Mouse (Mus musculus): ENCODE measurements around the gene Pphln1. TPM values are rescaled to one million over a fixed set of nuclear protein-coding genes. Genes with fewer than 3 reads are reported as not detected.

Gene Pphln1
- polyA plus RNA-seq, 1 experiment = 28.2 TPM

GRCm38 (mm10) chr15:93375696-93376095, 22.5 kb upstream of the Pphln1 start:
- H3ac ChIP-seq (ENCODE audit: control insufficient read depth, insufficient read length, low read depth) = no peak overlapping the region
- no peaks in the 10 kb centered on the region for H3K79me3 ChIP-seq (ENCODE audit: low read depth)
- H3K79me2 ChIP-seq (ENCODE audit: control insufficient read depth, insufficient read depth) = no peaks in the 10 kb centered on the region
- no peak for TF ChIP-seq MAX (IDR thresholded peaks at IDR 0.05)
- TF ChIP-seq MYOD1 (IDR thresholded peaks at IDR 0.05; ENCODE audit: control insufficient read depth, insufficient read length, low read depth) = no peak
- TF ChIP-seq FOSL1 (IDR thresholded peaks at IDR 0.05; ENCODE audit: insufficient read depth, low read length, poor library complexity, severe bottlenecking) = no peak
- no peak for TF ChIP-seq CTCF (IDR thresholded peaks at IDR 0.05; ENCODE audit: control insufficient read depth, insufficient read depth, insufficient read length)
- TF ChIP-seq MYOG (IDR thresholded peaks at IDR 0.05; ENCODE audit: control insufficient read depth, extremely low read depth, insufficient read length) = no peak
- no peak for TF ChIP-seq USF1 (IDR thresholded peaks at IDR 0.05; ENCODE audit: low read depth)
- no peak for TF ChIP-seq CEBPB (IDR thresholded peaks at IDR 0.05; ENCODE audit: low read depth)
- H3K36me3 ChIP-seq (ENCODE audit: control insufficient read depth, insufficient read depth) = no peaks in the 10 kb centered on the region
- H3K4me3 ChIP-seq (ENCODE audit: insufficient read depth, poor library complexity, severe bottlenecking) = no peak overlapping the region
- H3K27me3 ChIP-seq (ENCODE audit: control insufficient read depth, insufficient read depth, insufficient read length) = no peaks in the 10 kb centered on the region

GRCm38 (mm10) chr15:93379177-93379576, 19.0 kb upstream of the Pphln1 start:
- no peak overlapping the region for H3ac ChIP-seq (ENCODE audit: control insufficient read depth, insufficient read length, low read depth)
- TF ChIP-seq FOSL1 (IDR thresholded peaks at IDR 0.05; ENCODE audit: insufficient read depth, low read length, poor library complexity, severe bottlenecking) (no peak), MAX (IDR thresholded peaks at IDR 0.05) (no peak), MYOD1 (IDR thresholded peaks at IDR 0.05; ENCODE audit: control insufficient read depth, insufficient read length, low read depth) (no peak), USF1 (IDR thresholded peaks at IDR 0.05; ENCODE audit: low read depth) (no peak), CTCF (IDR thresholded peaks at IDR 0.05; ENCODE audit: control insufficient read depth, insufficient read depth, insufficient read length) (no peak), CEBPB (IDR thresholded peaks at IDR 0.05; ENCODE audit: low read depth) (no peak), MYOG (IDR thresholded peaks at IDR 0.05; ENCODE audit: control insufficient read depth, extremely low read depth, insufficient read length) (no peak)
- H3K79me3 ChIP-seq (ENCODE audit: low read depth) = no peaks in the 10 kb centered on the region
- no peak overlapping the region for H3K4me3 ChIP-seq (ENCODE audit: insufficient read depth, poor library complexity, severe bottlenecking)
- no peaks in the 10 kb centered on the region for H3K36me3 ChIP-seq (ENCODE audit: control insufficient read depth, insufficient read depth)
- H3K79me2 ChIP-seq (ENCODE audit: control insufficient read depth, insufficient read depth) = no peaks in the 10 kb centered on the region
- no peaks in the 10 kb centered on the region for H3K27me3 ChIP-seq (ENCODE audit: control insufficient read depth, insufficient read depth, insufficient read length)

GRCm38 (mm10) chr15:93381337-93381736, 16.8 kb upstream of the Pphln1 start:
- Histone ChIP-seq H3ac (ENCODE audit: control insufficient read depth, insufficient read length, low read depth) (no peak overlapping the region), H3K4me3 (ENCODE audit: insufficient read depth, poor library complexity, severe bottlenecking) (no peak overlapping the region), H3K79me2 (ENCODE audit: control insufficient read depth, insufficient read depth) (no peaks in the 10 kb centered on the region), H3K36me3 (ENCODE audit: control insufficient read depth, insufficient read depth) (peaks cover 18% of the 10 kb centered on the region), H3K27me3 (ENCODE audit: control insufficient read depth, insufficient read depth, insufficient read length) (no peaks in the 10 kb centered on the region), H3K79me3 (ENCODE audit: low read depth) (no peaks in the 10 kb centered on the region)
- no peak for TF ChIP-seq FOSL1 (IDR thresholded peaks at IDR 0.05; ENCODE audit: insufficient read depth, low read length, poor library complexity, severe bottlenecking)
- TF ChIP-seq MAX (IDR thresholded peaks at IDR 0.05) = no peak
- TF ChIP-seq MYOG (IDR thresholded peaks at IDR 0.05; ENCODE audit: control insufficient read depth, extremely low read depth, insufficient read length) = no peak
- no peak for TF ChIP-seq CTCF (IDR thresholded peaks at IDR 0.05; ENCODE audit: control insufficient read depth, insufficient read depth, insufficient read length)
- no peak for TF ChIP-seq MYOD1 (IDR thresholded peaks at IDR 0.05; ENCODE audit: control insufficient read depth, insufficient read length, low read depth)
- no peak for TF ChIP-seq CEBPB (IDR thresholded peaks at IDR 0.05; ENCODE audit: low read depth)
- TF ChIP-seq USF1 (IDR thresholded peaks at IDR 0.05; ENCODE audit: low read depth) = no peak

- Histone ChIP-seq H3K4me3 (ENCODE audit: insufficient read depth, poor library complexity, severe bottlenecking) (peak overlapping the region; percentile 97), H3K79me2 (ENCODE audit: control insufficient read depth, insufficient read depth) (peaks cover 100% of the 10 kb centered on the region), H3K27me3 (ENCODE audit: control insufficient read depth, insufficient read depth, insufficient read length) (no peaks in the 10 kb centered on the region), H3K79me3 (ENCODE audit: low read depth) (peaks cover 76% of the 10 kb centered on the region), H3ac (ENCODE audit: control insufficient read depth, insufficient read length, low read depth) (peak overlapping the region; percentile 33), H3K36me3 (ENCODE audit: control insufficient read depth, insufficient read depth) (peaks cover 59% of the 10 kb centered on the region)
- TF ChIP-seq USF1 (IDR thresholded peaks at IDR 0.05; ENCODE audit: low read depth) = no peak
These were observed 881 bp upstream of the Pphln1 start for GRCm38 (mm10) chr15:93397269-93397668.

- H3K27me3 ChIP-seq (ENCODE audit: control insufficient read depth, insufficient read depth, insufficient read length) = no peaks in the 10 kb centered on the region
- TF ChIP-seq FOSL1 (IDR thresholded peaks at IDR 0.05; ENCODE audit: insufficient read depth, low read length, poor library complexity, severe bottlenecking) = no peak
- H3K4me3 ChIP-seq (ENCODE audit: insufficient read depth, poor library complexity, severe bottlenecking) = peak overlapping the region; percentile 97
- peaks cover 86% of the 10 kb centered on the region for H3K79me3 ChIP-seq (ENCODE audit: low read depth)
- peaks cover 100% of the 10 kb centered on the region for H3K79me2 ChIP-seq (ENCODE audit: control insufficient read depth, insufficient read depth)
- H3ac ChIP-seq (ENCODE audit: control insufficient read depth, insufficient read length, low read depth) = peak overlapping the region; percentile 91
- H3K36me3 ChIP-seq (ENCODE audit: control insufficient read depth, insufficient read depth) = peaks cover 44% of the 10 kb centered on the region
These were observed 770 bp downstream of the Pphln1 start for GRCm38 (mm10) chr15:93398699-93399540.

GRCm38 (mm10) chr15:93401446-93401845, 3.3 kb downstream of the Pphln1 start:
- H3K79me3 ChIP-seq (ENCODE audit: low read depth) = peaks cover 88% of the 10 kb centered on the region
- no peak overlapping the region for H3ac ChIP-seq (ENCODE audit: control insufficient read depth, insufficient read length, low read depth)
- no peaks in the 10 kb centered on the region for H3K27me3 ChIP-seq (ENCODE audit: control insufficient read depth, insufficient read depth, insufficient read length)
- TF ChIP-seq CTCF (IDR thresholded peaks at IDR 0.05; ENCODE audit: control insufficient read depth, insufficient read depth, insufficient read length) (no peak), CEBPB (IDR thresholded peaks at IDR 0.05; ENCODE audit: low read depth) (no peak), FOSL1 (IDR thresholded peaks at IDR 0.05; ENCODE audit: insufficient read depth, low read length, poor library complexity, severe bottlenecking) (no peak), MYOD1 (IDR thresholded peaks at IDR 0.05; ENCODE audit: control insufficient read depth, insufficient read length, low read depth) (no peak), MAX (IDR thresholded peaks at IDR 0.05) (no peak), MYOG (IDR thresholded peaks at IDR 0.05; ENCODE audit: control insufficient read depth, extremely low read depth, insufficient read length) (no peak), USF1 (IDR thresholded peaks at IDR 0.05; ENCODE audit: low read depth) (no peak)
- peaks cover 33% of the 10 kb centered on the region for H3K36me3 ChIP-seq (ENCODE audit: control insufficient read depth, insufficient read depth)
- peaks cover 100% of the 10 kb centered on the region for H3K79me2 ChIP-seq (ENCODE audit: control insufficient read depth, insufficient read depth)
- H3K4me3 ChIP-seq (ENCODE audit: insufficient read depth, poor library complexity, severe bottlenecking) = no peak overlapping the region

Measured in C2C12 (cell line).